Mouse (Mus musculus): ENCODE measurements around the gene Ptbp1. TPM values are rescaled to one million over a fixed set of nuclear protein-coding genes. Genes with fewer than 3 reads are reported as not detected.
A peak's percentile ranks its signal among the peaks of the same experiment; 100 is the strongest.

Gene Ptbp1
- polyA plus RNA-seq, 1 experiment from 2014 or later, result 220 TPM

DNA sequence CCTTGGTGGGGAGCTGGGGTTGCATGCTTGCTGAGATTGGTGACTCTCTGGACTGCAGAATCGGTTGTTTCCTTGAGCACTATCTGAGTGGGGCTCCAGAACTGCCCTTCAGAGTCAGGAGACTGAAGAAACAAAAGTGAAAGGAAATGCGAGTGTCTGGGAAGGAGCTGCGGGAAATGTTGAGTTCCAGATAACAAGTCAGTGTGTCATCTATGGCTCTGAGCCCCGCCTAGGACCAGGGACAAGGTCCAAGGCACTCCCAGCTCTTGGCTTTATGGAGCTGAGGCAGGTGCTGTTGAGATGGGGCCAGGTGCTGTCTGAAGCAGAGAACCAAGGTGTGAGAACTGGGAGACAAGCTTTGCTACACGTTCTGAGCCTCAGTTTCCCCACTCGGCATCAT lies 29.8 kb upstream of the Ptbp1 start:
- no peaks in the 10 kb centered on the region for H3K9me3 ChIP-seq (replicated peaks; ENCODE audit: low read length)
- 57% methylated on average over 6 of the region's 6 CpGs for WGBS
- no peak overlapping the region for H3K4me3 ChIP-seq (replicated peaks; ENCODE audit: low read depth, low read length)
- no peaks in the 10 kb centered on the region for H3K36me3 ChIP-seq (ENCODE audit: insufficient read depth, low read length)
- ATAC-seq (replicated peaks; ENCODE audit: low FRiP score, low read depth) (no peak), DNase-seq (ENCODE audit: low spot score) (peak; percentile 41)
- H3K27me3 ChIP-seq (ENCODE audit: insufficient read depth, low read length), result no peaks in the 10 kb centered on the region
- no peak for TF ChIP-seq CTCF (IDR thresholded peaks at IDR 0.05; ENCODE audit: low read depth)
- H3K4me2 ChIP-seq (ENCODE audit: low read length), result peak overlapping the region; percentile 9; the same call in 1 of the 2 replicates
- no peak overlapping the region for H3K9ac ChIP-seq (ENCODE audit: low read depth, low read length)
- peak overlapping the region; percentile 47; the same call in 1 of the 2 replicates for H3K27ac ChIP-seq
- H3K4me1 ChIP-seq (replicated peaks; ENCODE audit: insufficient read depth, low read length), result peaks cover 24% of the 10 kb centered on the region

DNA sequence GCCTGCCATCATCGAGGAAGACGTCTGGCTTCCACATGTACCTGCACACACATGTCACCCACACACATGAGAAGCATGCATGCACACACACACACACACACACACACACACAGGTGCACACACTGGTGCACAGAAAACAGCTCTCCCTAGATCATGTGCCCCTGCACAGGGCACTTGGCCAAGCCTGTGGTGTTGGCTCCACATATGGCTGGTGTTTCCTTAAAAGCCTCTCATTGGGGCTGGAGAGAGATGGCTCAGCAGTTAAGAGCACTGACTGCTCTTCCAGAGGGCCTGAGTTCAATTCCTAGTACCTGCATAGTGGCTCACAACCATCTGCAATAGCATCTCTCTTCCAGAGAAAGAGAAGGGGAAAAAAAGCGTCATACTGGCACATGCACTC lies 22.6 kb upstream of the Ptbp1 start:
- Histone ChIP-seq H3K36me3 (ENCODE audit: insufficient read depth, low read length) (no peaks in the 10 kb centered on the region), H3K27ac (no peak overlapping the region), H3K9me3 (replicated peaks; ENCODE audit: low read length) (no peaks in the 10 kb centered on the region), H3K9ac (ENCODE audit: low read depth, low read length) (no peak overlapping the region), H3K4me3 (replicated peaks; ENCODE audit: low read depth, low read length) (no peak overlapping the region), H3K27me3 (ENCODE audit: insufficient read depth, low read length) (no peaks in the 10 kb centered on the region), H3K4me1 (replicated peaks; ENCODE audit: insufficient read depth, low read length) (no peaks in the 10 kb centered on the region), H3K4me2 (ENCODE audit: low read length) (no peak overlapping the region)
- no peak for TF ChIP-seq CTCF (IDR thresholded peaks at IDR 0.05; ENCODE audit: low read depth)
- DNase-seq (ENCODE audit: low spot score), result no peak
- ATAC-seq (replicated peaks; ENCODE audit: low FRiP score, low read depth), result no peak
- WGBS, result 89% methylated on average over 3 of the region's 3 CpGs

DNA sequence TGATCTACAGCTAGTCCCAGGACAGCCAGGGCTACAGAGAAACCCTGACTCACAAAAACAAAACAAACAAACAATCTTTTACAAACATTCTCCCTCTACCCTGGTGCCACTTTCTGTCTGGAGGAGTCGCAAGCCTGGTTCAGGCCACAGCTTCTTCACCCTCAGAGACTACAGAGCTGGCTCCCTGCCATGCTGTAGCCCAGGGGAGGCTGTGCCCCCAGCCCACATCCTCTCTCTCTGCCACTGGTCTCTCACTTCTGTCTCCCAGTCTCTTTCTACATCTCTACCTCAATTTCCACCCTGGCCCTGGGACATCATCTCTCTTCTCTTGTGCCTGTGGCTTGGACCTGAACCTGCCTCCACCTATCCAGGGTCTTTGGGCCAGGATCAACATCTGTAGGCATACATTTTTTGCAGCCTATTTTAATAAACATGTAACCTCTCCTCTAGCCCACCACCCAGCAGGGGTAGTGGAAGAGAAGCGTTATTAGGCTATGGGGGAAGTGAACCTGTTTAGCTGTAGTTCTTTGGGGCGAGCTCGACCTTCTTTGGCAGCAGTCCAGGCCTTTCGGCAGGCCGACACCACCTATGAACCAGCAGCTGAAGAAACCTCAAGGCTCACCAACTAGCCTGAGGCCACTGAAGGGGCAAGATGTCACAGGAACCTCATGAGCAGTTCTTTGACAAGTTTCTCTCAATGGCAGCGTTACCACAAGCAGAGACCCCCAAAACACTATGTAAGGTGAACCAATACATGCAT lies 22.0 kb upstream of the Ptbp1 start:
- Histone ChIP-seq H3K27me3 (ENCODE audit: insufficient read depth, low read length) (no peaks in the 10 kb centered on the region), H3K4me2 (ENCODE audit: low read length) (no peak overlapping the region), H3K27ac (no peak overlapping the region), H3K4me3 (replicated peaks; ENCODE audit: low read depth, low read length) (no peak overlapping the region), H3K9me3 (replicated peaks; ENCODE audit: low read length) (no peaks in the 10 kb centered on the region), H3K9ac (ENCODE audit: low read depth, low read length) (no peak overlapping the region), H3K36me3 (ENCODE audit: insufficient read depth, low read length) (no peaks in the 10 kb centered on the region), H3K4me1 (replicated peaks; ENCODE audit: insufficient read depth, low read length) (no peaks in the 10 kb centered on the region)
- no peak for TF ChIP-seq CTCF (IDR thresholded peaks at IDR 0.05; ENCODE audit: low read depth)
- WGBS, result 60% methylated on average over 7 of the region's 7 CpGs
- no peak for ATAC-seq (replicated peaks; ENCODE audit: low FRiP score, low read depth)
- DNase-seq (ENCODE audit: low spot score), result no peak

DNA sequence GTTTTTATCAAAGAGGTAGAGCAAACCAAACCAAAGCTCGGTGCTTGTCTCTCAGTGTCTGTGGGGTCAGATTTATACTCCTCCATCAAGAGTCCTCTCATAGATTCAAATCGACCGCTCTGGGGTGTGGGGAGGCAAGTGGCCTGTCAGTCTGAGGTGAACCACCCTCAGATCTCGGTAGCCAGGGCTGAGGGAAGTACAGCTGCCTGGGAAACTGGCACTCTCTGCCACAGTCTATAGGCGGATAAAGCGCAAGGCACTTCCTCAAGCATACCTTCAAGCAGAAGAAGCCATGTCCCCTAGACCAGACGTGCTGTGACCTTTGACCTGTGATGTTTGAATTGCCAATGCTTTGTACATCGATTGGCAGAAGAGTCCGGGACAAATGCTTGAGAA lies 21.4 kb upstream of the Ptbp1 start:
- no peak overlapping the region for H3K4me3 ChIP-seq (replicated peaks; ENCODE audit: low read depth, low read length)
- WGBS, result 73% methylated on average over 9 of the region's 9 CpGs
- no peak for TF ChIP-seq CTCF (IDR thresholded peaks at IDR 0.05; ENCODE audit: low read depth)
- DNase-seq (ENCODE audit: low spot score), result no peak
- no peak overlapping the region for H3K9ac ChIP-seq (ENCODE audit: low read depth, low read length)
- no peak overlapping the region for H3K4me2 ChIP-seq (ENCODE audit: low read length)
- H3K9me3 ChIP-seq (replicated peaks; ENCODE audit: low read length), result no peaks in the 10 kb centered on the region
- H3K4me1 ChIP-seq (replicated peaks; ENCODE audit: insufficient read depth, low read length), result no peaks in the 10 kb centered on the region
- H3K27ac ChIP-seq, result no peak overlapping the region
- H3K36me3 ChIP-seq (ENCODE audit: insufficient read depth, low read length), result no peaks in the 10 kb centered on the region
- H3K27me3 ChIP-seq (ENCODE audit: insufficient read depth, low read length), result no peaks in the 10 kb centered on the region
- ATAC-seq (replicated peaks; ENCODE audit: low FRiP score, low read depth), result no peak

DNA sequence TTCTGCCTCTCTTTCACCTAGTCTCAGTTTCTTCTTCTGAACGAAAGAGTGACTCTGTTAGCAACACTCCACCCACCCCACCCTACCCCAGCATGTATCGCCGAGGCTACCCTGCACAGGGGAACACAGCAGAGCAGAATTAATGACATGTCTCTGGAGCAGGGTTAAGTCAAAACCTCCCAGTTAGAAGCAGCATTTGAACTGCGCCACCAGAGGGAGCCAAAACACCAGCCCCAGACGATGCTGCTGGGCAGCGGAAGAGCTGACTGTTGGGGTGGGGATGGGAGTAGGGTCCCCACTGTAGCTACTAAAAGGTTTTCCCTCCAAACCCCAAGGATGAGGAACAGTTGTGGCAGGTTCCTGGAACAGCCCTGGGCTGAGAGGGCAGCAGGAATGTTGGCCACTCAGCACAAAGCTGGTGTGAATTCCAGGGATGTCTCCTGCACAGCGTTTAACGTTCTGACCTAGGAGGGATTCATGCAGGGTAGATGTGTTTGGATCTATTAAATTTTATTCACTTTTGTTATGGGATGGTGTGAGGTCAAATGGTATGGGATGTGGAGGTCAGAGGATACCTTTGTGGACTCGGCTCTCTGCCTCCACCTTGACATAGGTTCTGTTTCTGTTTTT lies 19.3 kb upstream of the Ptbp1 start:
- DNase-seq (ENCODE audit: low spot score) (peak; percentile 92), ATAC-seq (replicated peaks; ENCODE audit: low FRiP score, low read depth) (peak; percentile 70)
- H3K4me3 ChIP-seq (replicated peaks; ENCODE audit: low read depth, low read length), result no peak overlapping the region
- peak; percentile 98 for TF ChIP-seq CTCF (IDR thresholded peaks at IDR 0.05; ENCODE audit: low read depth)
- 17% methylated on average over 9 of the region's 9 CpGs for WGBS
- H3K36me3 ChIP-seq (ENCODE audit: insufficient read depth, low read length), result no peaks in the 10 kb centered on the region
- no peaks in the 10 kb centered on the region for H3K9me3 ChIP-seq (replicated peaks; ENCODE audit: low read length)
- H3K27ac ChIP-seq, result no peak overlapping the region
- no peaks in the 10 kb centered on the region for H3K27me3 ChIP-seq (ENCODE audit: insufficient read depth, low read length)
- no peaks in the 10 kb centered on the region for H3K4me1 ChIP-seq (replicated peaks; ENCODE audit: insufficient read depth, low read length)
- H3K9ac ChIP-seq (ENCODE audit: low read depth, low read length), result no peak overlapping the region
- no peak overlapping the region for H3K4me2 ChIP-seq (ENCODE audit: low read length)

DNA sequence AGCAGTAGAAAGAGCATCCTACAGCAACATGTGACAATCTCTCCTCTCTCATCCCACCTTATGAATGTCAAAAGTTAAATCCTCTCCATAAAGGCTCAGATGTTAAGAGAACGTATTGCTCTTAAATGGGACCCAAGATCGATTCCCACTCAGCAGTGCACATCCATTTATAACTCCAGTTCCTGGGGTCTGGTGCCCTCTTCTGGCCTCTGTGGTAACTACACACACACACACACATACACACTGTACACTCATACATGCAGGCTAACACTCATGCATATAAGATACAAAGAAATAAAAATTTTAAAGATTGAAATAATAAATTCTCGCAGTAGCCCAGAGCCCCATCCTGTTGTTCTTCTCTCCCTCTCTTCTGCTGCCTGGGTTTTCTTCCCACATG lies 17.3 kb upstream of the Ptbp1 start:
- ATAC-seq (replicated peaks; ENCODE audit: low FRiP score, low read depth), result no peak
- 99% methylated on average over 3 of the region's 3 CpGs for WGBS
- peak; percentile 56 for TF ChIP-seq CTCF (IDR thresholded peaks at IDR 0.05; ENCODE audit: low read depth)

More for the DNA sequence above, 17.3 kb upstream of the Ptbp1 start:
- Histone ChIP-seq H3K9me3 (replicated peaks; ENCODE audit: low read length) (no peaks in the 10 kb centered on the region), H3K27ac (no peak overlapping the region), H3K4me3 (replicated peaks; ENCODE audit: low read depth, low read length) (no peak overlapping the region), H3K27me3 (ENCODE audit: insufficient read depth, low read length) (no peaks in the 10 kb centered on the region), H3K9ac (ENCODE audit: low read depth, low read length) (no peak overlapping the region), H3K4me1 (replicated peaks; ENCODE audit: insufficient read depth, low read length) (peaks cover 6% of the 10 kb centered on the region; the same call in 1 of the 2 replicates), H3K36me3 (ENCODE audit: insufficient read depth, low read length) (no peaks in the 10 kb centered on the region), H3K4me2 (ENCODE audit: low read length) (no peak overlapping the region)
- DNase-seq (ENCODE audit: low spot score), result no peak
